Mouse (Mus musculus): ENCODE measurements around the gene Tnni3k.

Gene Tnni3k

DNA sequence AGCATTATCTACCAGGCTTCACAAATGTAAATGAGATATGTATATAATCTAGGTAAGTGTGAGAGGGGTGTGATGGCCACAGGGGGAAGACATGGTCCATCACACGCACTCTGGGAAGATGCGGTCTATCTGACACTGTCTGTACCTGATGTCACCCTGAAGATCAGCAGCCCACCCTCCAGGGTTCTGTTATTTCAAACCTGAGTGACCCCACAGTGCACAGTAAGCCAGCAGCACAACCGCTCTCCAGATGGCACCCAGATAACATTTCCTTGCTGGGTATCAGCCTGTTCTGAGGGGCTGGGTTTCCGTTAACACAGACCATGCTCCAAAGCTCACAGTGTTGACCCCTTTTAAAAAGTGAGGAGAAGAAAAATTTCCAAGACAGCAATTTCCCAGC lies 288.9 kb downstream of the Tnni3k start:
- intact Hi-C loops (cut with DNase I): no loop called here

DNA sequence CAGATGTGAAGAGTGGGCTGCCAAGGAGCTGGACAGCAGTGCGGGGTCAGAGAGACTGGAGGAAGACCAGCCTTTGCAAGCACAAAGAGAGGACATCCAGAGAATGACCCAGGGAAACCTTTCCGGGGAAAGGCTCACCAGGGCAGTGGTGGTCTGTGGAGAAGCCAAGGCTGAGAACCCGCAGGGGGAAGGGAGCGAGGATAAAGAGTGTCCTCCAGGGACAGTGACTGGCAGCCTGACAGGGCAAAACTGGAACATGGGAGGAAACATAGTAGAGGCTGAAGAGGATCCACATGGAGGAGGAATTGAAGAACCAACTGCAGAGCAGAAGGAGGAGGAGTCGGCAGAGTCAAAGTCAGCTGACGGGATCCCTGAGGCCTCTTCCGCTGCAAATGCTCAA lies 291.1 kb downstream of the Tnni3k start:
- intact Hi-C loops (cut with DNase I): no loop called here

DNA sequence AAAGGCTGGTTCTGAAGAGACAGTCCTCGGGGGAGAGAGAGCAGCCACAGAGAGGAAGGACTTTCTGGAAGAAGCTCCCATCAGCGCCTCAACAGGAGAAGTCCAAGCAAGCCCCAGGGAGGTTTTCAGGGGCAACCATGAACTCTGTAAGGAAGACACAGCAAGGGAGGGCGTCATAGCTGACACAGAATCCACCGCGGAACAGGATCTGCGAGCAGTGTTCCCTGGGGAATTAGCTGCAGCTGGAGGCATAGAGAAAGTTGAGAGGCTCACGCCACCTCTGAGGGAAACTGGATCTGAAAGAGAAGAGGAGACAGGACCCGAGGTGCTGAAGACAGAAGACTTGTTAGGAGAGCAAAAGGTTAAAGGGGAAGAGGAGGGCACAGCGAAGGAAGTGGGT lies 291.8 kb downstream of the Tnni3k start:
- intact Hi-C loops (cut with DNase I): no loop called here

DNA sequence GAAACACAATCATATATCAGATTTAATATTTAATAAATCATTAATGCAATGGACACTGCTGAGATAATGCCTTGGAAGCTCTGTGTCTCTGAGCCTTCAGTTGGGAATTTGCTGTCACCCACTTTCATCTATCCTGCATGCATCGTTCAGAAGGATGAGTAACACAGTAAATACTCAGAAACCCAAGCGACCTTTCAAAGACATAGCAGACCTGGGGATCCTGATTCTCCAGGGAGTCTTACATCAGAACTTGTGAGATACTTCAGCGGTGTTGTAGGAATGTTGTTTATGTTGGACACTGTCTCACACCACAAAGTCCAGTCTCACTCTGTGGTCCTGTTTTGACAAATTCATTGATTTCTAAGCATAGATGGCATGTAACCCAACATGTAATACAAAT lies 294.1 kb downstream of the Tnni3k start:
- intact Hi-C loops (cut with DNase I): no loop called here

DNA sequence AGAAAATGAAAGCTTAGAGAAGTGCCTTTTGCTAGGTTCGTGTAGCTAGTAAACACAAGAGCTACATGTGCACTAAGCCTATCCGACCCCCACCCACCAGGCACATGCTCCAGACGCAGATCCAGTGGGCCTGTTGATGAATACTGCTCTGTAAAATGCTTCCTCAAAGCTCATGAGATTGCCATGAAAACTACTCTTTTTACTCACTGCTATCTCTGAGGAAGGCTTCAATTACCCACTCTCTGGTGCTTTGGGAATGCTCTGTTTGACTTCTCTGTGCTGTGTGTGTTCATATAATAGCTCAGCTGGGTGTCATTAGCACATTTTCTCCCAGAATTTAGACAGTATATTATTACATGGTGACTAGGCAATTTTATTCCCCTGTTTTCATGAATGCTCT lies 297.1 kb downstream of the Tnni3k start:
- intact Hi-C loops (cut with DNase I): no loop called here

DNA sequence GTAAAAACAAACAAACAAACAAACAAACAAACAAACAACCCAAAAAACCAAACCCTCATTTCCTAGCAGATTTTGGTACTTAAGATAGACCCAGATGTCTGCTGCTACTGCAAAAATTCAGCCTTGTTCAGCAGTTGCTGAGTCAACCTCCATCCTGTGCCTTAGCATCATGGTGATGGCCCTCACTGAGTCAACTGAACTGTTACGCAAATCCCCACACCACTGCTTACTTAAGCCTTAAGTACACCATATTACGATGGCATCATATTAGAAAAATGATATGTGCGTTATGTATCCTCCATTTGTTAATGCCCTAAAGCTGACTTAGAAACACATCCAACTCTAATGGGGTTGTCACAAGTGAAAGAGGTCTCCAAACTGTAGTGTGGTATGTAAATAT lies 300.0 kb downstream of the Tnni3k start:
- intact Hi-C loops (cut with DNase I): no loop called here

DNA sequence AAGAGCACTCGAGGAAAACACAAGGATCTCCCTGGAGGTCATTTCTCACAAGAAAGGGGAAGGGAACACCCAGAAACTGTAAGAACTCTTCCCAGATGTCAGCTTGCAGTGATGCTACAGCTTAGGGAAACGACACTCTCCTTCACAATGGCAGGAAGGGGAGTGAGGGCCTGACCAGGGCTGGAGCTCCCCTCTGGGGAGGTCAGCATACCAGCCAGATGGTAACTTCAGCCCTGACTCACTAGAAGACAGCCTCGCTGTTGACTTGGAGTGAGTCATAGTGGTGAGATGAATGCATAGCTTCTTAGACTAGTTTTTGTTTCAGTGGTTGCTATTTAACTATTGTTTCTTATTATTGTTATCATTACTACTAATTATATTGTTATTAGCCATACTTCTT lies 300.7 kb downstream of the Tnni3k start:
- intact Hi-C loops (cut with DNase I): no loop called here

DNA sequence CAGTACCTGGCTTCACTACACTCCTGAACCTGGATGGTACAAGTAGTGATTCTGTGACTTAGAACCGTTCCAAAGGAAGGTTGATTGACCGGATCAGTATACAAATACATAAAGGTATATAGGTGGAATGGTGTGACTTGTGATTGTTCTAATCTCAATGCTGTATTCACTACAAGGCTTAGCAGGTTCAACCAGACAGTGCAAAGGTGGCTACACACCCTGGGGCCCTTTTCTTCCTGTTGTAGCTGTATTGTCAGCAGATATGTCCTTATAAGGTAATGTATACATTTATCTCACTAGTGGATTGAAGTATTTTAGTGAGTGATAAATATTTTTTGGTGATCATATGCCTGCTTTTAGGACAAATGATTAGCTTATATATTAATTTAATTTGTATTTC lies 310.9 kb downstream of the Tnni3k start:
- intact Hi-C loops (cut with DNase I): no loop called here

DNA sequence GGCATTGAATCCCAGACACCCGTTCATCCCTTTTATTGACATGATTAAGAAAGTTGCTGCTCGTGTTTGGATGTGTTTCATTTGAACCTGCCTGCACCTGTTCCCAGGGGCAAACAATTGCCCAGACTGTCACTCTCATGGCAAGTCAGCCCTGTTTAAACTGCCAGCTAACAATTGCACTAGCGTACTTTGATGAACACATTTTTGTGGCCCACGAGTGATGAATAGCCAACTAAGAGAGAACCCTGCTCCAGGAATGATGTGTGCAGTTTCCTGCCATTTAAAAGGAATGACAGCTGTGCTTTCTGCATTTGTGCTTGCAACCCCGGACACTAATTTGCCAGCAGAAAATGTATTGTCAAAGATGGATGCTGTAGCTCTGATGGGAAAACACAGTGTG lies 312.3 kb downstream of the Tnni3k start:
- intact Hi-C loops (cut with DNase I): no loop called here

DNA sequence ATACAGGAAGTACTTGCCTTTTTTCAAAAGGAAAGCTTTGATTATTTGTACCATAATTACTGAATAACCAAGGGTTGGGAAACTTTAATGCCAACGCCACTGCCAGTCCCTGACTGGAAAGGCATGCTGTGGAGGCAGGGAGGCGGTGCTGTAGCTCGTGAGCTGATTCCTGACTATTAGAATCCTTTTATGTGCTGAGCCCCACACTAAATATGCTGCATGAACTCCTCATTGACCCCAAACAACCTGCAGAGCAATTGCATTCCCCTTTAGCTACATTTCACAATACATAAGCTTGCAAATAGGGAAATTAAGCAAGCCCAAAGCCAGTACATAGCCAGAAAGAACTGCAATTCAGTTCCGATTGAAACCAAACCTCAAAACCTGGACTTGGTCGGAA lies 313.7 kb downstream of the Tnni3k start:
- intact Hi-C loops (cut with DNase I): no loop called here

Measured in adrenal gland (tissue).